Mouse (Mus musculus) fat pad, adult 2 months (tissue): ENCODE results near the gene Pfkfb4.
A peak's percentile ranks its signal among the peaks of the same experiment; 100 is the strongest.

ENCODE experiments used
- DNase-seq: peaks from one replicate; pipeline ENCODE4 v3.0.0-alpha.2; 2011; ENCODE audit warnings: low read depth, low spot score; ENCODE audit errors: extremely low read depth

The Pfkfb4 gene

DNA sequence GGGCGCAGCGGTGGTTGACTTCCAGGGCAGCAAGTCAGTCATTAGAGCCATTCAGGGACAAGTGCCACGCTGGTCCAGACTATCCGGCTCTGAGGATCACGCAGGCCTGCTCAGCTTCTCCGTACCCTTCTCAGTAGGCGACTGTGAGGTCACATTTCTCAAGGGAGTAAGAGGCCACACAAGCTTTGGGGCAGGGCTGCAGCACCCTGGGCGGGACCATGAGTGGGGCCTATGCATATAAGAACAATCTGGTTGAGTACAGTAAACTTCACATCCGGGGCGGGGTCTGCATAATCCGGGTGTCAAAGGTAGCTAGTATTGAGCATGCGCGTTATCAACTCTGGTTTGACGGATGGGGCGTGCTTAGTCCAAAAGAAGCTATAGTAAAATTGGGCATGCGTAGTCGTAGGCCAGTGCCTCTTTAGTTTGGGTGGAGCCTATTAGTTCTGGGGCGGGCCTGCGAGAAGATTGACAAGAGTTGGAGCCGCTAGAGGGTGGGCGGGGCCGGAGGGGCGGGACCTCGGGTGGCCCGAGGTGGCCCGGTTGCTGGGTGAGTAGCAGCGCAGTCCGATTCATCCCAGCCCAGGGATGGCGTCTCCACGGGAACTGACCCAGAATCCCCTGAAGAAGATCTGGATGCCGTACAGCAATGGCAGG lies at the start of gene Pfkfb4:
Gene Pfkfb4, plus strand, starts transcription at position 351 of the 657 bp plus-strand sequence.
- DNase-seq, result peak; percentile 99

DNA sequence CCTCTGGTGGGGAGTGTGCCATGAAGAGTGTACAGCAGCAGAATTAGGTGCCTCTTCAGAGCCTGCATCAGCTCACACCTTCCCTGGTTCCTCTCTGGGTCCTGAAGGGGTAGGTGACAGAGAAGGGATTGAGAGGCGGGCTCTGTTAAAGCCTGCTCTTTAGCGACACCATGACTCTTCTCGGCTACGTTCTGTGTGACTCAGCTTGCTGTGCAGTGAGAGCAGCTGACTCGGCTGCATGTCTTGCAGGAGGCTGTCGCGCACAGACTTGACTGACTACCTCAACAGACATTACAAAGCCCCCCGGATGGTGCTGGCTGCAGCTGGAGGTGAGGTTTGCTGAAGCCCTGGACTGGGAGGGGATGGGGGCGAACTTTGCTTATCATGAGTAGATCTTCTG lies 46.5 kb upstream of the Pfkfb4 start:
- no peak for DNase-seq

DNA sequence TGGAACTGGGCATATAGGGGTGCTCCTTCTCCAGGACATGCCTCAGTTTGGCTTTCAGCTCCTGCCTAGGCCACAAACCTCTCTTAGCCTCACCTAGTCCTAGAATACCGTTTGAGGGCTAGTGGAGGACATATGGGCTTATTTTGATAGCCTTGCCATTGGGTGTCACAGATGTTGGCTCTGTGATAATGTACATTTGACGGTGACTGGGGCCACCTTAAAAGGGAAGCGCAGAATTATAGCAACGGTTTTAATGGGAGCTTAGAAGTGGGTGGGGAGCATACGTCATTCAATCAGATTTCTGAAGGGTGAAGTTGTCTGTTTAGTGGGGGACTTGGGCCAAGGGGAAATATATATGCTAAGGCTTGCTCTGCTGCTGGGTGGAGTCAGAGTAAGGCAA lies 46.0 kb upstream of the Pfkfb4 start:
- no peak for DNase-seq

DNA sequence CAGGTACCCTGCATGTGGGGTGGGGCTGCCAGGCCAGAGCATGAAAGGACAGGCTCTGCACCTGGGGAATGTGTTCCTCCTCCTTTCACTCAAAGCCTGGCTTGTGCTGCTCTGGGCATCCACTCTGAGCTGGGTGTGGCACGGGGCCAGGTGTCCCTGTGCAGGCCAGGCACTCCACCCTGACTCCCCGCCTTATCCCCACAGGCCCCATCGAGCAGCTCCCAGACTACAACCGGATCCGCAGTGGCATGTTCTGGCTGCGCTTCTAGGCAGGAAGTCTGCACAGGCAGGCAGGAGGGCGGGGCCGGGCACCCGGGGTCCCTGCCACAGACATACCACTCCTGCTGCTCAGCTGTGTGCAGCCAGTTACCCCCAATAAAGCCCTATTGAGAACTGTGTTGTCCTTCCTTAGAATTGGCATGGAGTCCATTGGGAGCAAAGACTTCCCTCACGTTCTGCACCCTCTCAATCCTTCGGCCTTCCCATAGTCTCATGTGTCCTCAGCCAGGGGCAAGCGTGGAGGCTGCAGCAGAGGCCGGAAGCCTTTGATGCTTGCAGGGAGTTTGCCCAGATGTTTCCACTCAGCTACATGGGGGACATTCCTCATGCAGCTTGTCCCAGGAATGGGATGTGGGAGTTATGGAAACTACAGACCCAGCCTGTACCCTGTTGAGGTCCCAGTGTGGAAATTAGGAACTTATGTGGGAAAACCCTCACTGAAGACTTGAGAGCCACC lies 42.2 kb upstream of the Pfkfb4 start:
- peak; percentile 40 for DNase-seq

DNA sequence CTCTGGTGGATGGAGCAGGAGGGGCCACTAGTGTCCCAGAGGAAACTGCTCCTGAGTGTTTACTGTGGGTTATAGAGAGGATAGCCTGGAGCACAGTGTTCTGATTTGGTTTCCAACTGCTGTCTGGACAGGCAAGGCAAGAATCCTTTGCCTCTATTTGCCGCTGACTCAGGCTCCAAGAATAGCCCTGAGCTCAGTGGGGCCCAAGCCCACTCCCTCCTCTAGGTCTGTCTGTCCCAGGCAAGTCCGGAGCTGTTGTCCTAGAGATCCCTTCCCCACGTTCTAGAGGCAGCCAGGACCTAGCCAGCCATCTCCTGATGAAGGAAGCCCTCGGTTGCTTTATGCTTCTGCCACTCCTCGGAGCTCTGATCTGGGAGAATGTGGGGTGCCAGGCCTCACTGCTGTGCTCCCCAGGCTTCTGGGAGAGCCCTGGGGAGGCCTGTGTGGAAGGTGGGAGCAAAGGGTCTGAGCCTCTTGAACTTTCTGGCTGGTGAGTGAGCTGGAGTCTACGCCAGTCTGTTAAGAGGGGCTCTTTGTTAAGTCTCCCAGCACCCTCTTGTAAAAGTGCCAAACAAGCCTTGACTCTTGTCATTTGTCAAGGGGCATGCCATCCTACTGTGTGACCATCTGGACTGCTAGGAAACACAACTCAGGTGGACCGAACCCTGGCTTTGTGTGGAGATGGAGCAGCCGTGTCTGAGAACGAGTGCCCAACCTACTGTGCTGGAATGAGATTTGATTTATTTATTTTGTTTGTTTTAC lies 41.4 kb upstream of the Pfkfb4 start:
- no peak for DNase-seq

DNA sequence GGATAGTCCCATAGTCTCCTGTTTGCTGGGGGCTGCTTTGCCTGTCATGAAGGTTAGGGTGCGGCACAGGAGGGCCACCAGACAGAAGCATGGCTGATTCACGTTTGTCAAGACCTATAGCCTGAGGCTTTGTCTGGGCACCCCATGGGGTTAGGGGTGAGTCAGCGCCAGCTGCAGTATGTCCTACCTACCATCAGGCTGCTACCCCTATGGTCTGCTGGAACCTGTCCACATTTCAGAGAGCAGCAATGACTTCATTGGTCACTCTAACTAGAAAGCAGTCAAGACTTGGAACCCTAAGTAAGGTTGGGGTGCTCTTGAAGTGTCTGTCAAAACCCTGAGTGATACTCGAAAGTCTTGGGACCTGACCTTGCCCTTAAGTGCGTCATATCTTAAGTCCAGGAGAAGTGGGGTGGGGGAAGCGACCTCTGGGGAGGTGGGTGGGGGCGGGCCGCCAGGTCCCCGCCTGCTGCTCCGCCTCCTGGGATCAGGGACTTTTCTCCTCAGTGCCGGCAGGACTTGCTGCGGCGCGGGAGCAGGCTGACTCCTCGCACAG lies 38.4 kb upstream of the Pfkfb4 start, which contains the start of gene Col7a1:
Gene Col7a1, plus strand, starts transcription at position 506 of the 556 bp plus-strand sequence.
- no peak for DNase-seq

DNA sequence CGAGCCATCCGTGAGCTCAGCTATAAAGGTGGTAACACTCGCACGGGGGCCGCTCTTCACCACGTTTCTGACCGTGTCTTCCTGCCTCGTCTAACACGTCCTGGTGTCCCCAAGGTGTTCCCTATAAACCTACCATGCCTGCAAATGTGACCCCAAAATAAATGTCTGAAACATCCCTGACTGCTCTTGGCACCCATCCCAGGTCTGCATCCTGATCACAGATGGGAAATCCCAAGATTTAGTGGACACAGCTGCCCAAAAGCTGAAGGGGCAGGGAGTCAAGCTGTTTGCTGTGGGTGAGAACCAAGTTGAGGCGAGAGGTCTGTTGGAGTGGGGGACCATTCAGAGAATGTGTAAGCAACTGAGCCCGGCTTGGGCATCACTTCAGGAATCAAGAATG lies 36.3 kb upstream of the Pfkfb4 start:
- no peak for DNase-seq

DNA sequence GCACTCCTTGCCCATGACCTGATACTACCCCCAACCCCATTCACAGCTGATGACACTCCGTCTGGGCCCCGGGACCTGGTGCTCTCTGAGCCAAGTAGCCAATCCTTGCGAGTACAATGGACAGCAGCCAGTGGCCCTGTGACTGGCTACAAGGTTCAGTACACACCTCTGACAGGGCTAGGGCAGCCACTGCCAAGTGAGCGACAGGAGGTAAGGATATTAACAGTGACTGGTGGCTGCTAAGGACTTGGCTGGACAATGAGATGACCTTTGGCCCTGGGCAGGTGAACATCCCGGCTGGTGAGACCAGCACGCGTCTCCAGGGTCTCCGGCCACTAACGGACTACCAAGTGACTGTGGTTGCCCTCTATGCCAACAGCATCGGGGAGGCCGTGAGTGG lies 35.7 kb upstream of the Pfkfb4 start:
- DNase-seq, result no peak

DNA sequence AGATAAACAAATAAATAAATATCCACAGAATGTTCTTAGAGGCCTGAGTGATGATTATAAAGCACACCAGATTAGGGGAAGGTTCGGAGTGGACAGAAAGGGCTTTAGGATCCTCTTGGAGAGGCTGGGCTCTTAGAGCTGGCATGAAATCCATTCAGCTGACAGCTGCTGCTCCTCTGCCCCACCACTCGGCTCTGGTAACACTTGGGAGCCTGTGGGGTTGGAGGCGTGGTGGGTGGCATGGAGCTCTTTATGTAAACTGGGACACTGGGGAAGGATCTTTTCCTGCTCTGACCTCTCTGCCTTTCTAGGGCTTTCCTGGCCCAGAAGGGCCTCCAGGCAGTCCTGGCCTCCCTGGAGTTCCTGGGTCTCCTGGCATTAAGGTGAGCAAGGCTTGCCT lies 28.0 kb upstream of the Pfkfb4 start:
- DNase-seq, result no peak

DNA sequence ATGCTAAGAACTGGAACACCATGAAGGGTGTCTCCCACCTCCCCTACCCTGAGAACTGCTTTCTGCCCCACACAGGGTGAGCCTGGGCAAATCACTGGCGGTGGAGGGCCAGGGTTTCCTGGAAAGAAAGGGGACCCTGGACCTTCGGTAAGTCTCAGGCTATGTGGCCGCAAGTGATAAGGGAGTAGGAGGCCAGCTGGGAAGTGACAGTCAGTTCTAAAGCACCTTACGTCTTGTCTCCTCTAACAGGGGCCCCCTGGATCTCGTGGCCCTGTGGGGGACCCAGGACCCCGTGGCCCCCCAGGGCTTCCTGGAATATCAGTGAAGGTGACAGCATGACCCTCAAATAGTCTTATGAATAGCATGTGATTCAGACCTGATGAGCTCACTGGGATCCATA lies 27.2 kb upstream of the Pfkfb4 start:
- no peak for DNase-seq

DNA sequence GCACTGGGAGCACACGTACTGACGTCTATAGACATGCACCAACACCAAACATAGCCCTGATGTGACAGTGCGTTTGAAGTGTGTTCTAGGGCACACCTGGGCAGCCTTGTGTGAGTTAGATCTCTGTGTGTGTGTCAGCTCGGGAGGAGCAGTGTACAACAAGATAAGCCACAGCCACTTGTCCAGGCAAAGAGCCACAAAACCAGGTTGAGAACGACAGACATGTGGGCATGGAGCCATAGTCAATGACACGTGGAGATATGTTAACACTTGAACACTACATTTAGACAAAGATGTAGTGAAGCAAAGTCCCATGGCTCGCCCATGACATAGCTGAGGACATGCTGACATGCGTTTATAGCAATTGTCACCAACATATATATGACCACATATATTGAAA lies 21.0 kb upstream of the Pfkfb4 start:
- no peak for DNase-seq

DNA sequence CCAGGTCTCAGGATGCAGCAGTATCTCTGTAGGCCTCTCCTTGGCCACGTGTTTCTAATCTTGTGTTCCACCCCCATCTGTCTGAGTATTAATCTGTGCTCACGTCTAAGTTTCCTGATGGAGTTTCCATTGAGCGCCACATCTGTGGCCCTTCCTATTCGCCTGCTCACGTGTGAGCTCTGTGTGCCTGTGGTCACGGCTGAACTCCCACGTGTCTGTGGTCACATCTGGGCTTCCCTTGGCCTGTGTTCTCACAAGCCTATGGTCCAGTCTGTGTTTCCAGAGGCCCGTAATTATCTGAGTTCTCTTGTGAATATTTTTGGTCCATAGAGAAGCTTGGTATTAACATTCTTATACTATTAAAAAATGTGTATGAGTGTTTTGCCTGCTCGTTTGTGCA lies 15.1 kb upstream of the Pfkfb4 start:
- DNase-seq, result no peak

DNA sequence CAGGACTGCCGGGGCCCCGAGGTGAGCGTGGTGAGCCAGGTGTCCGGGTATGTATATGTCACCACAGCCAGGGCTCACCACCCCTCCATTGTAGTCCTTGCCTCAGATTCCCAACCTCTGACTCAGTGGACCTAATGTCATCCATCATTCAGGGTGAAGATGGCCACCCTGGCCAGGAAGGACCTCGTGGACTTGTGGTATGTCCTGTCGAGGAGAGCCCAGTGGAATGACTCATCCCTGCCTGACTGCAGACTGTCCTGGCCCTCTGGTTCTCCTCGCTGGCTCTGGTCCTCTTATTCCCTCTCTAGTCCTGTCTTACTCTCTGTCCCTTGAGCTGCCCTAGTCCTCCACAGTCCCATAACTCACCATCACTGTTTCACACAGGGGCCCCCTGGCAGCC lies 13.6 kb upstream of the Pfkfb4 start:
- DNase-seq, result no peak

DNA sequence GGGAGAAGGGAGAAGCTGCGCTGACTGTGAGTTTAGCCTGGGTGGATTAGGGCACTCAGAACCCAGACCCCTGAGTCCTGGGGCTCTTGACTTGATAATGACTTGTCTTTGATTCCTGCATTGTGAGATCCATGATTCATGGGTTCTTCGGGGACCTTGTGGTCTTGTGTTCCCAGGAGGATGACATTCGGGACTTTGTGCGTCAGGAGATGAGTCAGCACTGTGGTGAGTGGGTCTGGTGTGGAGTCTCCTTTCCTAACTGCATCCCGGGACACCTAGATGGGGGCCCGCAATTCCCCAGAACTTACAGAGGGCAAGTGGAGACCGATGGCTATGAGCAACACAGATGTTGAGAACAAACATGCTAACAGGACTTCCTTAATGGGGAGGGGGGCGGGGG lies 9.1 kb upstream of the Pfkfb4 start:
- no peak for DNase-seq

DNA sequence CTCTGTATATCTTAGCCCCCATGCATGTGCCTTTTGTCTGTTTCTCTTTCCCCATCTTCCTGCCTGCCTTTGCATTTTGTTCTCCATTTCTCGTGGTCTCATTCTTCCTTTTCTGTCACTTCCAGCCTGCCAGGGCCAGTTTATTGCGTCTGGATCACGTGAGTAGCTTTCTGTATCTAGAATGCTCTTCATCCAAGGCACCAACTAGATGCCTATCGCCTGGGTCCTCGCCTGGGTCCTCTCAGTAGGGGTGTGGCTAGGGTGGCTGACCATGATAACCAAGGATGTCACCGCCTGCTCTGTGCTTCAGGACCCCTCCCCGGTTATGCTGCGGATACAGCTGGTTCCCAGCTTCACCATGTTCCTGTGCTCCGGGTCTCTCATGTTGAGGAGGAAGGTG lies 8.4 kb upstream of the Pfkfb4 start:
- no peak for DNase-seq

DNA sequence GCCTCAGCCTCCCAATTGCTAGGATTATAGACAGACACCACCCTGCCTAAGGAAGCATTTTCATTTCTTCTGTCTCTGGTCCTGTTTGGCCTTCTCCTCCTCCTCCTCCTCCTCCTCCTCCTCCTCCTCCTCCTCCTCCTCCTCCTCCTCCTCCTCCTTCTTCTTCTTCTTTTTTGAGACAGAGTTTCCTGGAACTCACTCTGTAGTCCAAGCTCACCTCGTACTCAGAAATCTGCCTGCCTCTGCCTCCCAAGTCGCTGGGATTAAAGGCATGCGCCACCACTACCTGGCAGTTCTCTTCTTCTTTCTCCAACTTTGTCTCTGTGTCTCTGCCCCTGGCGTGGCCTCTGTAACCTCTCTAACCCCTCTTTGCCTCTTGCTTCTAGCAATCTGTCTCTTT lies 5.9 kb upstream of the Pfkfb4 start, which contains the start of gene Ucn2:
Gene Ucn2, plus strand, starts transcription at position 301 of the 400 bp plus-strand sequence.
- no peak for DNase-seq

DNA sequence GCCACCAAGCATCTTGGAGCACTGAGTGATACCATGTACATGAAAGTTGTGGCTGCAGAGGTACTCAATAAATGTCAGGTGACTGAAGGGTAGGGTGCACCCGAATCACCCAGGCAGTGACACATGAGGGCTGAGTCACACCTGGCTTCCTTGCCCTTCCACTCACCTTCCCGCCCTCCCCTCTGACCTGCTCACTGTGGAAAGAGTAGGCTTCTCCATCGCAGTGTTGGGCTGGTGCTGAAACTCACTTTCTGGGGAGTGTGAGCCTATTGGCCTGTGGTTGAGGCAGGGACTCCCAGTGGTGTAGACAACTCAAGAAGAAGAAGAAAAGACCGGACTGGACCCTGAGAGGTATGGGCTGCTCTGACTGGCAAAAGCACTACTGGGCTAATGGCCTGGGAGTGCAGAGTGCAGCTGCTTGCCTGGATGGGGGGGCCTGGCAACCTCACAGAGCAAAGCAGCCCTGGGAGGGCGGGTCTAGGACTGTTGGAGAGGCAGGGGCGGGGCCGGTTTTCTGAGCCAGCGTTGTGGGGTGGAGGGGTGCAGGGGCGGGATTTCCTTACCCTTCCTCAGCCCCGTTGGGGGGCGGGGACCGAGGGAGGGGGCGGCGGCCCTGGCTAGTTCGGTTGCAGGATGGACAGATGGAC lies 3.8 kb upstream of the Pfkfb4 start:
- DNase-seq, result no peak

DNA sequence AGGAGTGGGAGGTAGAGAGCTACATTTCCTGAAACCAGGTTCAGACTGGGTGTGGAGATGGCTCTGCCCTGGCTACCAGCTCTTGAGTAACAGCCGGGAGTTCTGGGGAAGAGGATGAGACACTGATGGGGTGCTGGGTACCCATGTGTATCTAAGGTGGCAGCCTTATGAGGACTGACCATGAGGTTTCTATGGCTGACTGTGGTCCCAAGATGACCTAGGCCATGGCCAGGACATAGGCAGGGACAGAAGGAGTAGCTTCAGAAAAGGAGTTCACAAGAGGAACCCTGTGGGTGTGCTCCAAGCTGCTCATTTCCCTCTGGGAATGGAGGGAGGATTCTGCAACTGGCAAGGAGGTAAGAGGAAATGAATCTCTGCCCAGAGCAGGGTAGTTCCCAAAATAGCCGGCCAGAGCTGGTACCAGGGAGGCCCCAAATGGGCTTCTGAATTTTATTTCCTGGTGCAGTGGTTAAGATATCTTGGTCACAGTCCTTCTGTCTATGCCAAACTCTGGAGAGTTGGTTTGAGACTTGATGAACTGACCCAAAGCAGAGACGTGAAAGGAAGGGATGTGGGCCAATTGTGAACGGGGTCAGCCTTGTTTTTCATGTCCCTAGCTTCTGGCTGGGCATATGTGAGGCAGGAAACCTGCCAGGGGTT lies 1.6 kb upstream of the Pfkfb4 start:
- no peak for DNase-seq

DNA sequence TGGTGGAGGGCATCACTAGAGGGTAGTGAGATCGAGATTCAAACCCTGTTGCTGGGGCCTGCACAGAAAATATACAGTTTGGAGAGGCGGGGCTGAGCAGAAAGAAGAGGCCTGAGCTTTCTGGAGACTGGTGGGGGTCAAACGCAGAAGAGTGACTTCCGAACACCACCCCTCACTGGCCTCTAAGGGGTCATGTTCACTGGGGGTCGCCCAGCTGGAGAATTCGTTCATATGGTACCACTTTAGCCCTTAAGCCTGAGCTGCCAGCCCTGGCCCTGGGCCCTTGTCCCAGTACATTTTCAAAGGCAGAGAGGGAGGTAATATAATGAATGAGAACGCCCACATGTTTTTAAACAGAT lies 1.1 kb upstream of the Pfkfb4 start:
- no peak for DNase-seq

DNA sequence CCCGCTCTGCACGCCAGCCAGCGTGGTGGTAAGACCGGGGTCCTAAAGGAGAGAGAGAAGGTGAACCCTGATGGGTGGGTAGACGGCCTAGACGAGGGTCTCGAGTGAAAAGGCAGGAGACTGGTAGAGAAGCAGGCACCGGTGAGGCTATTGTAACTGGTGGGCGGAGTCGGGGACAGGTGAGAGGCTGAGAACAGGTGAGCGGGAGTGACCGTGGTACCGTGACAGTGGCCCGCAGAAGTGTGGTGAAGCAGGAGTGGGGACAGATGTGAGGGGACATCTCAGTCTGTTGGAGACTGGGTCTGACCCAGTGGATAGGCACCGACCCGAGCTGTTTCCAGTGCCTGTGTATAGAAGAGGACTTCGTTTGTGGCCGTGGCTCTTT lies 499 bp downstream of the Pfkfb4 start:
- DNase-seq, result no peak
